Mouse (Mus musculus): ENCODE results near the gene Irf2bpl. TPM values are rescaled to one million over a fixed set of nuclear protein-coding genes. Genes with fewer than 3 reads are reported as not detected.

The Irf2bpl gene
- total and polyA plus RNA-seq, 3 experiments: 7.0 to 19.6 (median 12.1) TPM

- Histone ChIP-seq H3K36me3 (replicated peaks in 1 of 2; ENCODE audit: control insufficient read depth in 1 of 2, insufficient read depth in 1 of 2, low read length in 1 of 2) (peaks cover 0 to 4% of the 10 kb centered on the region in 2 experiments), H3K9me3 (replicated peaks; ENCODE audit: low read length) (no peaks in the 10 kb centered on the region), H3K4me3 (replicated peaks in 1 of 3; ENCODE audit: low read depth in 2 of 3, low read length in 2 of 3, poor library complexity in 1 of 3) (peak overlapping the region; percentile 45 to 64 (median 55)), H3K9ac (ENCODE audit: insufficient read depth, low read depth) (peak overlapping the region; percentile 81), H3K79me2 (replicated peaks; ENCODE audit: control insufficient read depth, extremely low read depth, insufficient read depth, poor library complexity, severe bottlenecking) (no peaks in the 10 kb centered on the region), H3K4me1 (ENCODE audit: control insufficient read depth in 1 of 2, insufficient read depth in 2 of 2) (peaks cover 19 to 69% of the 10 kb centered on the region in 2 experiments), H3K4me2 (ENCODE audit: insufficient read depth, low read depth, poor library complexity, severe bottlenecking) (peak overlapping the region; percentile 85), H3K27me3 (replicated peaks) (no peaks in the 10 kb centered on the region), H3K27ac (ENCODE audit: insufficient read depth, low read depth) (peak overlapping the region; percentile 91; the same call in 1 of the 2 replicates)
- TF ChIP-seq UBTF (IDR thresholded peaks at IDR 0.05; ENCODE audit: low read depth, low read length): no peak
- TF ChIP-seq MAZ (IDR thresholded peaks at IDR 0.05; ENCODE audit: low read depth, low read length): peak; percentile 4; the same call in 1 of the 2 replicates
- TF ChIP-seq SMC3 (IDR thresholded peaks at IDR 0.05; ENCODE audit: low read depth, low read length): no peak
- no peak for DNase-seq (ENCODE audit: extremely low read depth)
- in situ Hi-C loops (cut with MboI; ENCODE audit: low pct_ligation_motif_present, low pct_unique_long_range_greater_than_20kb, low sequenced_read_pairs): no loop called here
- dilution Hi-C loops (cut with MboI; ENCODE audit: extremely low pct_ligation_motif_present, extremely low pct_unique_long_range_greater_than_20kb, low sequenced_read_pairs): no loop called here
Measured at GRCm38 (mm10) chr12:86895703-86896409, 11.3 kb upstream of the Irf2bpl start.

GRCm38 (mm10) chr12:86894841-86895428 lies 10.3 kb upstream of the Irf2bpl start:
- Histone ChIP-seq H3K9ac (ENCODE audit: insufficient read depth, low read depth) (peak overlapping the region; percentile 81), H3K27me3 (replicated peaks) (no peaks in the 10 kb centered on the region), H3K4me1 (ENCODE audit: control insufficient read depth in 1 of 2, insufficient read depth in 2 of 2) (peaks cover 19 to 69% of the 10 kb centered on the region in 2 experiments), H3K9me3 (replicated peaks; ENCODE audit: low read length) (no peaks in the 10 kb centered on the region), H3K27ac (ENCODE audit: insufficient read depth, low read depth) (peak overlapping the region; percentile 91), H3K4me2 (ENCODE audit: insufficient read depth, low read depth, poor library complexity, severe bottlenecking) (peak overlapping the region; percentile 85), H3K79me2 (replicated peaks; ENCODE audit: control insufficient read depth, extremely low read depth, insufficient read depth, poor library complexity, severe bottlenecking) (no peaks in the 10 kb centered on the region), H3K4me3 (replicated peaks in 1 of 3; ENCODE audit: low read depth in 2 of 3, low read length in 2 of 3, poor library complexity in 1 of 3) (peak overlapping the region; percentile 45 to 64 (median 55)), H3K36me3 (replicated peaks in 1 of 2; ENCODE audit: control insufficient read depth in 1 of 2, insufficient read depth in 1 of 2, low read length in 1 of 2) (peaks cover 0 to 4% of the 10 kb centered on the region in 2 experiments)
- no peak for DNase-seq (ENCODE audit: extremely low read depth)
- peak; percentile 33; the same call in 1 of the 2 replicates for TF ChIP-seq MAZ (IDR thresholded peaks at IDR 0.05; ENCODE audit: low read depth, low read length)
- peak; percentile 46; the same call in 1 of the 2 replicates for TF ChIP-seq MXI1 (IDR thresholded peaks at IDR 0.05; ENCODE audit: low read depth, low read length)
- 0 out of 2 replicates have a peak, but pooled peaks have one; percentile 23 for TF ChIP-seq NRF1 (IDR thresholded peaks at IDR 0.05; ENCODE audit: low read depth, low read length)
- TF ChIP-seq MYC (IDR thresholded peaks at IDR 0.05; ENCODE audit: low read depth, low read length): 0 out of 2 replicates have a peak, but pooled peaks have one; percentile 17
- 0 out of 2 replicates have a peak, but pooled peaks have one; percentile 35 for TF ChIP-seq UBTF (IDR thresholded peaks at IDR 0.05; ENCODE audit: low read depth, low read length)
- TF ChIP-seq POLR2A (IDR thresholded peaks at IDR 0.05; ENCODE audit: low read depth, low read length): peak; percentile 35
- peak; percentile 31; the same call in 1 of the 2 replicates for TF ChIP-seq SIN3A (IDR thresholded peaks at IDR 0.05; ENCODE audit: low read length)
- TF ChIP-seq TCF12 (IDR thresholded peaks at IDR 0.05; ENCODE audit: low read depth, low read length): peak; percentile 45; the same call in 1 of the 2 replicates
- TF ChIP-seq JUN (IDR thresholded peaks at IDR 0.05; ENCODE audit: insufficient read depth, low read depth, low read length): no peak
- TF ChIP-seq PAX5 (IDR thresholded peaks at IDR 0.05; ENCODE audit: low read length): no peak
- TF ChIP-seq KAT2A (IDR thresholded peaks at IDR 0.05; ENCODE audit: insufficient replicate concordance, low read length): no peak
- TF ChIP-seq BHLHE40 (IDR thresholded peaks at IDR 0.05; ENCODE audit: low read depth, low read length): no peak
- in situ Hi-C loops (cut with MboI; ENCODE audit: low pct_ligation_motif_present, low pct_unique_long_range_greater_than_20kb, low sequenced_read_pairs) (no loop called here), dilution Hi-C loops (cut with MboI; ENCODE audit: extremely low pct_ligation_motif_present, extremely low pct_unique_long_range_greater_than_20kb, low sequenced_read_pairs) (no loop called here)

Data from CH12.LX (cell line).